Mouse (Mus musculus): ENCODE results near the gene Nr1h2. TPM values are rescaled to one million over a fixed set of nuclear protein-coding genes. Genes with fewer than 3 reads are reported as not detected.

The Nr1h2 gene
- total and polyA plus RNA-seq, 3 experiments, result 49.7 to 82.3 TPM; not detected in 1

- no peaks in the 10 kb centered on the region for H3K27me3 ChIP-seq (ENCODE audit: control insufficient read depth in 1 of 2, insufficient read depth in 2 of 2, low read length in 2 of 2)
- H3K9me3 ChIP-seq (replicated peaks; ENCODE audit: insufficient read depth, low read length), result no peaks in the 10 kb centered on the region
- TF ChIP-seq USF1 (IDR thresholded peaks at IDR 0.05; ENCODE audit: low read depth, low read length), result no peak
- TF ChIP-seq HCFC1 (IDR thresholded peaks at IDR 0.05; ENCODE audit: low read depth, low read length), result no peak
- no peak for TF ChIP-seq MAX (IDR thresholded peaks at IDR 0.05; ENCODE audit: low read length)
- no peak for TF ChIP-seq MAFK (IDR thresholded peaks at IDR 0.05; ENCODE audit: borderline replicate concordance, low read depth, low read length)
- TF ChIP-seq ETS1 (IDR thresholded peaks at IDR 0.05; ENCODE audit: low read depth, low read length), result no peak
- no peak for TF ChIP-seq MEF2A (IDR thresholded peaks at IDR 0.05; ENCODE audit: extremely low read depth, insufficient replicate concordance, low read depth, low read length, poor library complexity, severe bottlenecking)
- no peak for TF ChIP-seq RAD21 (IDR thresholded peaks at IDR 0.05; ENCODE audit: low read depth, low read length)
- TF ChIP-seq TCF12 (IDR thresholded peaks at IDR 0.05; ENCODE audit: low read depth, low read length), result no peak
- DNase-seq (ENCODE audit: low read depth, low spot score), result no peak
- H3K4me1 ChIP-seq (ENCODE audit: control insufficient read depth in 1 of 2, insufficient read depth in 2 of 2, low read length in 2 of 2), result peaks cover 0 to 6% of the 10 kb centered on the region in 2 experiments; a peak in 2 of 4 replicates
- no peak within 1 kb of the TSS for H3K9ac ChIP-seq (ENCODE audit: control insufficient read depth, low read depth, low read length, poor library complexity, severe bottlenecking)
- H3K4me3 ChIP-seq (ENCODE audit: control insufficient read depth in 1 of 2, insufficient read depth in 1 of 2, low read depth in 2 of 2, low read length in 2 of 2), result no peak within 1 kb of the TSS
- no peak within 1 kb of the TSS for H3K27ac ChIP-seq (ENCODE audit: control insufficient read depth, low read depth, low read length)
- H3K79me2 ChIP-seq (ENCODE audit: control insufficient read depth, insufficient read depth, low read length, poor library complexity), result no peaks in the 10 kb centered on the region; the same call in 1 of the 2 replicates
- H3K36me3 ChIP-seq (ENCODE audit: control insufficient read depth in 1 of 2, insufficient read depth in 2 of 2, low read length in 2 of 2), result 0 out of 4 replicates have a peak, but pooled peaks cover 0 to 2% of the 10 kb centered on the region in 2 experiments
Observed at GRCm38 (mm10) chr7:44531946-44532732, 21.6 kb downstream of the Nr1h2 start, which contains the start of gene Spib. Spib (minus strand) TSS chr7:44532071.

GRCm38 (mm10) chr7:44531207-44531606 is 22.5 kb downstream of the Nr1h2 start:
- no peaks in the 10 kb centered on the region for H3K9me3 ChIP-seq (replicated peaks; ENCODE audit: insufficient read depth, low read length)
- H3K27me3 ChIP-seq (ENCODE audit: control insufficient read depth in 1 of 2, insufficient read depth in 2 of 2, low read length in 2 of 2), result no peaks in the 10 kb centered on the region
- no peak overlapping the region for H3K27ac ChIP-seq (ENCODE audit: control insufficient read depth, low read depth, low read length)
- H3K79me2 ChIP-seq (ENCODE audit: control insufficient read depth, insufficient read depth, low read length, poor library complexity), result no peaks in the 10 kb centered on the region; the same call in 1 of the 2 replicates
- H3K9ac ChIP-seq (ENCODE audit: control insufficient read depth, low read depth, low read length, poor library complexity, severe bottlenecking), result no peak overlapping the region
- H3K36me3 ChIP-seq (ENCODE audit: control insufficient read depth in 1 of 2, insufficient read depth in 2 of 2, low read length in 2 of 2), result 0 out of 4 replicates have a peak, but pooled peaks cover 0 to 2% of the 10 kb centered on the region in 2 experiments
- no peak for TF ChIP-seq UBTF (IDR thresholded peaks at IDR 0.05; ENCODE audit: borderline replicate concordance, insufficient read depth, low read depth, low read length)
- TF ChIP-seq KAT2A (conservative IDR thresholded peaks at IDR 0.05; ENCODE audit: low read depth, low read length), result no peak
- no peak for TF ChIP-seq RCOR1 (IDR thresholded peaks at IDR 0.05; ENCODE audit: low read depth, low read length)
- TF ChIP-seq CHD1 (IDR thresholded peaks at IDR 0.05; ENCODE audit: low read depth, low read length), result no peak
- TF ChIP-seq MAZ (IDR thresholded peaks at IDR 0.05; ENCODE audit: low read depth, low read length), result no peak
- TF ChIP-seq CTCF (IDR thresholded peaks at IDR 0.05 in 2 of 3, conservative IDR thresholded peaks at IDR 0.05 in 1 of 3; ENCODE audit: control insufficient read depth in 1 of 3, insufficient read depth in 1 of 3, low read depth in 2 of 3, low read length in 3 of 3, poor library complexity in 1 of 3, severe bottlenecking in 1 of 3), result no peak
- no peak for TF ChIP-seq ELF1 (IDR thresholded peaks at IDR 0.05; ENCODE audit: low read depth, low read length)
- TF ChIP-seq EP300 (IDR thresholded peaks at IDR 0.05; ENCODE audit: low read depth in 1 of 2, low read length in 2 of 2), result no peak
- no peak for TF ChIP-seq MYB (IDR thresholded peaks at IDR 0.05; ENCODE audit: low read depth, low read length)
- TF ChIP-seq MAX (IDR thresholded peaks at IDR 0.05; ENCODE audit: low read length), result no peak
- TF ChIP-seq GABPA (IDR thresholded peaks at IDR 0.05; ENCODE audit: low read depth, low read length), result no peak
- no peak overlapping the region for H3K4me3 ChIP-seq (ENCODE audit: control insufficient read depth in 1 of 2, insufficient read depth in 1 of 2, low read depth in 2 of 2, low read length in 2 of 2)
- DNase-seq (ENCODE audit: low read depth, low spot score), result no peak
- H3K4me1 ChIP-seq (ENCODE audit: control insufficient read depth in 1 of 2, insufficient read depth in 2 of 2, low read length in 2 of 2), result peaks cover 0 to 6% of the 10 kb centered on the region in 2 experiments; a peak in 2 of 4 replicates

Data from MEL (cell line).